Mouse (Mus musculus): ENCODE results near the gene Mtus2. TPM values are rescaled to one million over a fixed set of nuclear protein-coding genes. Genes with fewer than 3 reads are reported as not detected.

Gene Mtus2
- polyA plus RNA-seq, 1 experiment from 2014 or later: 1.6 TPM

- Histone ChIP-seq H3K4me3 (ENCODE audit: low read depth, low read length) (no peak overlapping the region), H3K4me2 (ENCODE audit: low read depth, low read length) (no peak overlapping the region), H3K4me1 (ENCODE audit: insufficient read depth) (no peaks in the 10 kb centered on the region), H3K27ac (ENCODE audit: low read depth) (no peak overlapping the region), H3K9ac (replicated peaks) (no peak overlapping the region), H3K27me3 (ENCODE audit: insufficient read depth, low read length) (no peaks in the 10 kb centered on the region), H3K36me3 (replicated peaks; ENCODE audit: insufficient read depth, low read length) (no peaks in the 10 kb centered on the region), H3K9me3 (ENCODE audit: low read length) (peaks cover 5% of the 10 kb centered on the region)
- WGBS (ENCODE audit: insufficient replicate concordance): 69% methylated on average over 3 of the region's 3 CpGs
- ATAC-seq (no peak), DNase-seq (no peak)
- TF ChIP-seq CTCF (IDR thresholded peaks at IDR 0.05; ENCODE audit: low read depth) (0 out of 2 replicates have a peak, but pooled peaks have one; percentile 6), EP300 (IDR thresholded peaks at IDR 0.05; ENCODE audit: low read depth) (no peak)
These were observed 122.6 kb downstream of the Mtus2 start for GRCm38 (mm10) chr5:148079732-148080131.

DNA sequence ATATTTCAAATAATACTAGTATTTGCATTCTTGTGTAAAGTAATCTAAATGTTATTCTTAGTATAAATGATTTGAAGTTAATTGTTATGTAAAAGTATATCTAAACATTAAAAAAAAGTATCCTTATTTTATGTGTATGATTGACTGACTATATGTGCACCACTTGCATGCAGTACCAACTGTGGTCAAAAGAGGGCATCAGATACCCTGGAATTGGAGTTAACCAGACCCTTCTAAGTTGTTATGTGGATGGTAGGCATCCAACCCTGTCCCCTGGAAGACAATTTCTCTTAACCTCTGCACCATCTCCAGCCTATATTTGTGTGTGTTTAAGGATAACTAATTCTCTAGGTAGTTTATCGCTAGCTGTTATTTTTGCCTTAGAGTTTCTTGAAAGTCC, 126.4 kb downstream of the Mtus2 start:
- Histone ChIP-seq H3K4me1 (ENCODE audit: insufficient read depth) (no peaks in the 10 kb centered on the region), H3K4me3 (ENCODE audit: low read depth, low read length) (no peak overlapping the region), H3K36me3 (replicated peaks; ENCODE audit: insufficient read depth, low read length) (no peaks in the 10 kb centered on the region), H3K4me2 (ENCODE audit: low read depth, low read length) (no peak overlapping the region), H3K9ac (replicated peaks) (no peak overlapping the region), H3K9me3 (ENCODE audit: low read length) (peaks cover 5% of the 10 kb centered on the region), H3K27me3 (ENCODE audit: insufficient read depth, low read length) (no peaks in the 10 kb centered on the region), H3K27ac (ENCODE audit: low read depth) (no peak overlapping the region)
- ATAC-seq: no peak
- no peak for DNase-seq
- WGBS (ENCODE audit: insufficient replicate concordance): 91% methylated on average over 1 of the region's 1 CpGs
- peak; percentile 21; the same call in 1 of the 2 replicates for TF ChIP-seq CTCF (IDR thresholded peaks at IDR 0.05; ENCODE audit: low read depth)
- TF ChIP-seq EP300 (IDR thresholded peaks at IDR 0.05; ENCODE audit: low read depth): no peak

- Histone ChIP-seq H3K27ac (ENCODE audit: low read depth) (no peak overlapping the region), H3K27me3 (ENCODE audit: insufficient read depth, low read length) (no peaks in the 10 kb centered on the region), H3K9me3 (ENCODE audit: low read length) (peaks cover 5% of the 10 kb centered on the region), H3K9ac (replicated peaks) (no peak overlapping the region), H3K4me3 (ENCODE audit: low read depth, low read length) (no peak overlapping the region), H3K4me2 (ENCODE audit: low read depth, low read length) (no peak overlapping the region), H3K4me1 (ENCODE audit: insufficient read depth) (no peaks in the 10 kb centered on the region), H3K36me3 (replicated peaks; ENCODE audit: insufficient read depth, low read length) (no peaks in the 10 kb centered on the region)
- 76% methylated on average over 5 of the region's 5 CpGs for WGBS (ENCODE audit: insufficient replicate concordance)
- DNase-seq (no peak), ATAC-seq (no peak)
- TF ChIP-seq EP300 (IDR thresholded peaks at IDR 0.05; ENCODE audit: low read depth) (no peak), CTCF (IDR thresholded peaks at IDR 0.05; ENCODE audit: low read depth) (no peak)
These were observed 127.6 kb downstream of the Mtus2 start for GRCm38 (mm10) chr5:148084766-148085165.

GRCm38 (mm10) chr5:148087796-148088195, 130.7 kb downstream of the Mtus2 start:
- Histone ChIP-seq H3K4me3 (ENCODE audit: low read depth, low read length) (no peak overlapping the region), H3K4me1 (ENCODE audit: insufficient read depth) (no peaks in the 10 kb centered on the region)
- WGBS (ENCODE audit: insufficient replicate concordance): 46% methylated on average over 3 of the region's 3 CpGs

GRCm38 (mm10) chr5:148090191-148090821, 133.2 kb downstream of the Mtus2 start:
- WGBS (ENCODE audit: insufficient replicate concordance): 63% methylated on average over 11 of the region's 11 CpGs
- H3K4me1 ChIP-seq (ENCODE audit: insufficient read depth): no peaks in the 10 kb centered on the region
- H3K4me3 ChIP-seq (ENCODE audit: low read depth, low read length): no peak overlapping the region
- H3K36me3 ChIP-seq (replicated peaks; ENCODE audit: insufficient read depth, low read length): no peaks in the 10 kb centered on the region
- H3K4me2 ChIP-seq (ENCODE audit: low read depth, low read length): no peak overlapping the region
- no peaks in the 10 kb centered on the region for H3K27me3 ChIP-seq (ENCODE audit: insufficient read depth, low read length)
- ATAC-seq (no peak), DNase-seq (no peak)
- no peak for TF ChIP-seq CTCF (IDR thresholded peaks at IDR 0.05; ENCODE audit: low read depth)
- TF ChIP-seq EP300 (IDR thresholded peaks at IDR 0.05; ENCODE audit: low read depth): no peak
- H3K9me3 ChIP-seq (ENCODE audit: low read length): no peaks in the 10 kb centered on the region
- H3K27ac ChIP-seq (ENCODE audit: low read depth): no peak overlapping the region
- H3K9ac ChIP-seq (replicated peaks): no peak overlapping the region

More at GRCm38 (mm10) chr5:148087796-148088195, 130.7 kb downstream of the Mtus2 start:
- TF ChIP-seq EP300 (IDR thresholded peaks at IDR 0.05; ENCODE audit: low read depth): no peak
- no peak for TF ChIP-seq CTCF (IDR thresholded peaks at IDR 0.05; ENCODE audit: low read depth)
- no peak overlapping the region for H3K9ac ChIP-seq (replicated peaks)
- no peak for ATAC-seq
- H3K4me2 ChIP-seq (ENCODE audit: low read depth, low read length): no peak overlapping the region
- H3K36me3 ChIP-seq (replicated peaks; ENCODE audit: insufficient read depth, low read length): no peaks in the 10 kb centered on the region
- no peak for DNase-seq
- no peaks in the 10 kb centered on the region for H3K27me3 ChIP-seq (ENCODE audit: insufficient read depth, low read length)
- peaks cover under 1% of the 10 kb centered on the region for H3K9me3 ChIP-seq (ENCODE audit: low read length)
- H3K27ac ChIP-seq (ENCODE audit: low read depth): no peak overlapping the region

DNA sequence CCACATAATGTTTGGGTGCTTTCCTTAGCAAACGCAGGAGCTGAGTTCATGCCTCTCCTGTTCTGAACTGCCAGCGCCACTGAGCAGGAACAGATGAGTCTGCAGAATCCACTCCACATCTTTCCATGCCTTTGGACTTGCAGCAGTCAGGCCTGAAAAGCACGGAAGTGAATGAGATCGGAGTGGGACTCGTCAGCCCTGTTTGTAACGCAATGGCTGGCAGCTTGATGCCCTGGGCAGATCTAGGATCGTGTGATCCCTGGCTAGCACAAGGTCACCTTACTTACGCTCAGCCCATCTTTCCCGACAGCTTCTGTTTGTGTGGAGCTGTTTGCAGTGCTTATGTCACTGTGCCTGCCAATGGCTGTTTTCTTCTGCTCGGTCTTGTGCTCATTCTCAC, 137.5 kb downstream of the Mtus2 start:
- Histone ChIP-seq H3K27me3 (ENCODE audit: insufficient read depth, low read length) (no peaks in the 10 kb centered on the region), H3K36me3 (replicated peaks; ENCODE audit: insufficient read depth, low read length) (no peaks in the 10 kb centered on the region), H3K9ac (replicated peaks) (no peak overlapping the region), H3K4me3 (ENCODE audit: low read depth, low read length) (no peak overlapping the region), H3K4me2 (ENCODE audit: low read depth, low read length) (no peak overlapping the region), H3K9me3 (ENCODE audit: low read length) (no peaks in the 10 kb centered on the region), H3K4me1 (ENCODE audit: insufficient read depth) (no peaks in the 10 kb centered on the region), H3K27ac (ENCODE audit: low read depth) (no peak overlapping the region)
- ATAC-seq: no peak
- DNase-seq: no peak
- 55% methylated on average over 10 of the region's 10 CpGs for WGBS (ENCODE audit: insufficient replicate concordance)
- TF ChIP-seq EP300 (IDR thresholded peaks at IDR 0.05; ENCODE audit: low read depth) (no peak), CTCF (IDR thresholded peaks at IDR 0.05; ENCODE audit: low read depth) (no peak)

Measured in liver, postnatal 0 days (tissue).